Mouse (Mus musculus) stomach, embryonic 14.5 days (tissue): ENCODE results near the gene Rgs9bp. TPM values are rescaled to one million over a fixed set of nuclear protein-coding genes. Genes with fewer than 3 reads are reported as not detected.

ENCODE experiments used
- ATAC-seq: fragments of 200-750 bp; cut with Nextera tagmentation; 2 replicates; pipeline ENCODE4 v1.8.0; 2017; ENCODE audit warnings: low read depth, moderate TSS enrichment; ENCODE audit not compliant: insufficient number of reproducible peaks, insufficient read depth, low FRiP score
- H3K27ac ChIP-seq: fragments of 300-500 bp; sonication (generic); 2 replicates; pipeline ENCODE4 v1.5.1; 2014; ENCODE audit warnings: mild to moderate bottlenecking, low read length, moderate library complexity, mixed read lengths
- H3K27me3 ChIP-seq: fragments of 300-500 bp; sonication (generic); 2 replicates; pipeline ENCODE4 v1.6.1; 2014; ENCODE audit warnings: low read length, control low read depth, mixed read lengths; ENCODE audit not compliant: control insufficient read depth, insufficient read depth
- H3K36me3 ChIP-seq: fragments of 300-500 bp; sonication (generic); 2 replicates; pipeline ENCODE4 v1.6.1; 2014; ENCODE audit warnings: mild to moderate bottlenecking, control low read depth, low read length, moderate library complexity, mixed read lengths; ENCODE audit not compliant: control insufficient read depth, insufficient read depth
- H3K4me1 ChIP-seq: fragments of 300-500 bp; sonication (generic); 2 replicates; pipeline ENCODE4 v1.6.1; 2014; ENCODE audit warnings: low read length, control low read depth, mixed read lengths; ENCODE audit not compliant: control insufficient read depth, insufficient read depth
- H3K4me2 ChIP-seq: fragments of 300-500 bp; sonication (generic); replicated peaks from 2 replicates; pipeline ENCODE4 v1.6.1; 2014; ENCODE audit warnings: low read depth, low read length, control low read depth
- H3K4me3 ChIP-seq: fragments of 300-500 bp; sonication (generic); 2 replicates; pipeline ENCODE4 v1.5.1; 2014; ENCODE audit warnings: low read depth, low read length, control low read depth
- H3K9ac ChIP-seq: fragments of 300-500 bp; sonication (generic); replicated peaks from 2 replicates; pipeline ENCODE4 v1.6.1; 2014; ENCODE audit warnings: low read depth, mild to moderate bottlenecking, control low read depth, low read length, moderate library complexity, mixed read lengths
- H3K9me3 ChIP-seq: fragments of 300-500 bp; sonication (generic); 2 replicates; pipeline ENCODE4 v1.6.1; 2016; ENCODE audit warnings: low read depth, low read length, control low read depth; ENCODE audit not compliant: control insufficient read depth
- WGBS: fragments of 180-500 bp; shearing (Covaris S2); extraction: QIAGEN DNeasy Blood & Tissue Kit; methylation state at CpG from one replicate; pipeline ENCODE4 v1.1.7; 2014; 5-methylcytosine and 5-hydroxymethylcytosine counted together
- polyA plus RNA-seq: library from polyadenylated mRNA; unstranded; fragments of >200 nt; fragmentation: Nextera tagmentation; extraction: Ambion mirVana; gene quantifications from 2 replicates; pipeline ENCODE4 v1.2.1, GENCODE M21; 2014

The Rgs9bp gene
- polyA plus RNA-seq, 1 experiment from 2014 or later, result 0.25 TPM

DNA sequence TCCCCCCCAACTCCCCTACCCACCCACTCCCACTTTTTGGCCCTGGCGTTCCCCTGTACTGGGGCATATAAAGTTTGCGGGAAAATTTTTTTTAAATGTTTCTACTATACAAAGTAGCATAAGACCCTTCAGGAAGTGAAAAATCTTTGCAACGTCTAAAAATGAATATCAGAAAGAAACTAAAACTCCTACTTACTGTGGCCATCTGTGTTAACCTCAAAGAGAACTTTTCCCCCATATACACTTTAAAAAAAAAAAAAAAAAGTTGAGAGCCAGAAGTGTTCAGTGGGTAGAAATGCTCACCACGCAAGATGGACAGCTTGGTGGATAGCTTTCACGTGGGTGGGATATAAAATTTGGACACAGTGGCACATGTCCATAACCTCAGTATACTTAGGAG lies 17.4 kb upstream of the Rgs9bp start:
- no peaks in the 10 kb centered on the region for H3K4me1 ChIP-seq
- no peak overlapping the region for H3K27ac ChIP-seq
- peaks cover 26% of the 10 kb centered on the region; the same call in 1 of the 2 replicates for H3K36me3 ChIP-seq
- no peak overlapping the region for H3K4me2 ChIP-seq
- H3K9me3 ChIP-seq, result no peaks in the 10 kb centered on the region
- 92% methylated on average over 5 of the region's 5 CpGs for WGBS
- no peak overlapping the region for H3K9ac ChIP-seq
- no peak overlapping the region for H3K4me3 ChIP-seq
- H3K27me3 ChIP-seq, result no peaks in the 10 kb centered on the region
- no peak for ATAC-seq

DNA sequence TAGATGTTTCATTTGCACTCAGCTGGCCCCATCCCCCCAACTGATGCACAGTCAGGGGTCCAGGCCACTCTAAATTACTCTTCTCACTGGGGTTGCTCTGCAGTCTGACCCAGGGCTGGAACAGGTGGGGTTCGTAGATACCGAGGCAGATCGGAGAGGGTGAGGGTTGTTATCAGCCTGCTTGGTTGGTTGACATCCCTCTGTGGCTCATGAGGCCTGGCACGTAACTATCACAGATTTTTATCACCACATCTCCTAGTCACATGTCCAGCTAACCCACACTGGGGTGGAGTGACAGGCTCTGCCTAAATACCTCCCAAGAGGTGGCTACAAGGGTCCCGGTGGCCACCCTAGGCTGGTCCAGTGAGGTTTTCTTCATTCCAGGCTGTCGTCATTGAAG lies 15.7 kb upstream of the Rgs9bp start:
- H3K4me3 ChIP-seq, result no peak overlapping the region
- no peaks in the 10 kb centered on the region for H3K27me3 ChIP-seq
- 88% methylated on average over 6 of the region's 6 CpGs for WGBS
- H3K27ac ChIP-seq, result no peak overlapping the region
- H3K9ac ChIP-seq, result no peak overlapping the region
- no peaks in the 10 kb centered on the region for H3K9me3 ChIP-seq
- no peaks in the 10 kb centered on the region for H3K4me1 ChIP-seq
- no peak overlapping the region for H3K4me2 ChIP-seq
- H3K36me3 ChIP-seq, result peaks cover 23% of the 10 kb centered on the region; the same call in 1 of the 2 replicates
- no peak for ATAC-seq

DNA sequence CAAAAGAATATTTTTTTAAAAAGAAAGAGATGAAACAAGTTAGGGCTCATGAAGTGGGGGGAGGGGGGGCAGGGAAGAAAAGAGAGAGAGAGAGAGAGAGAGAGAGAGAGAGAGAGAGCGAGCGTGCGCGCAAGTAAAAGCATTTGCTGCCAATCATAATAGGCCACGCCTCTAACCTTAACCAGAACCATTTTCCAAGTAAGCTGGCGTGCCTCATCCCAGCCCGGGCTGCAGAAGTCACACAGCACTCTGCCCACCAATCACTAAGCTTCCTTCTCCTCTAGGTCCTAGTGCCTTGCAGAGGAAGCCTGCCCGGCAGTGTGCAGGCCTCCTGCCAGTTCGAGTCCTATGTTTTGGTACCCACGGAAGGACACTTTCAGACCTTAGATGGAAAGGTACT lies 14.6 kb upstream of the Rgs9bp start:
- ATAC-seq, result no peak

DNA sequence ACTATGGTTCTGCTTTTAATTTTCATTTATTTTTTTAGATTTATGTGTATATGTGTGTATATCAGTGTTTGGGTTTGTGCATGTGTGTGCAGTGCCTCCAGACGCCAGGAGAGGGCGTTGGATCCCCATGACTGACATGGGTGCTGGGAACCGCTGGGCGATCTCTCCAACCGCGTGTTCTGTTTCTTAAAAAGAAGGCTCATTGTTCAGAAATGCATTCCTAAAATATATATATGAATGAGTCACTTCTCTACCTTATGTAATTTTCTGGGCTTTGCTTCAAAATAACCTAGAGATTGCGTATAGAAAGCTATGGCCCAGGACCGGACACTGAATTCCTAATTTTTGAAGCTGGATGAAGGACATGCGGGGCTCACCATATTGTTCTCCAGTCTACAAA lies 14.1 kb upstream of the Rgs9bp start:
- peaks cover 29% of the 10 kb centered on the region; the same call in 1 of the 2 replicates for H3K36me3 ChIP-seq
- H3K4me2 ChIP-seq, result no peak overlapping the region
- 87% methylated on average over 9 of the region's 9 CpGs for WGBS

More for the DNA sequence above, 14.6 kb upstream of the Rgs9bp start:
- Histone ChIP-seq H3K9me3 (no peaks in the 10 kb centered on the region), H3K36me3 (peaks cover 32% of the 10 kb centered on the region; the same call in 1 of the 2 replicates), H3K9ac (no peak overlapping the region), H3K4me1 (no peaks in the 10 kb centered on the region), H3K27ac (no peak overlapping the region), H3K4me2 (no peak overlapping the region), H3K27me3 (no peaks in the 10 kb centered on the region), H3K4me3 (no peak overlapping the region)
- 87% methylated on average over 8 of the region's 10 CpGs for WGBS

DNA sequence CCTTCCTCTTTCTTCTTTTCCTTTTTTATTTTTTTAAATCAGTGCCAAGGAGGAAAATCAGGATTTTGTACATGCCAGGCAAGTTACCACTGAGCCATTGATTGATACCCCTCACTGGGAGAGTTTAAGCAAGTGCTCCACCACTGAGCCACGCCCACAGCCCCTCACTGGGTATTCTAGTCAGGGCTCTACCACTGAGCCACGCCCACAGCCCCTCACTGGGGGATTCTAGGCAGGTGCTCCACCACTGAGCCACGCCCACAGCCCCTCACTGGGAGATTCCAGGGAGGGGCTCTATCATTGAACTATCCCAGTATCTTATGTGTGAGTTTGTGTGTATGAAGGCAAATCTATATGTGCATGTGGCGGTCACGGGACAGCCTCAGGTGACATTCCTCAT lies 8.9 kb upstream of the Rgs9bp start:
- H3K4me2 ChIP-seq, result no peak overlapping the region
- no peak overlapping the region for H3K9ac ChIP-seq
- no peak for ATAC-seq
- peaks cover 22% of the 10 kb centered on the region for H3K36me3 ChIP-seq
- 91% methylated on average over 5 of the region's 5 CpGs for WGBS
- H3K27ac ChIP-seq, result no peak overlapping the region
- H3K27me3 ChIP-seq, result no peaks in the 10 kb centered on the region
- H3K4me1 ChIP-seq, result no peaks in the 10 kb centered on the region
- no peak overlapping the region for H3K4me3 ChIP-seq
- H3K9me3 ChIP-seq, result no peaks in the 10 kb centered on the region

More for the DNA sequence above, 14.1 kb upstream of the Rgs9bp start:
- Histone ChIP-seq H3K4me3 (no peak overlapping the region), H3K4me1 (no peaks in the 10 kb centered on the region), H3K27me3 (no peaks in the 10 kb centered on the region), H3K9ac (no peak overlapping the region), H3K9me3 (no peaks in the 10 kb centered on the region), H3K27ac (no peak overlapping the region)
- no peak for ATAC-seq

DNA sequence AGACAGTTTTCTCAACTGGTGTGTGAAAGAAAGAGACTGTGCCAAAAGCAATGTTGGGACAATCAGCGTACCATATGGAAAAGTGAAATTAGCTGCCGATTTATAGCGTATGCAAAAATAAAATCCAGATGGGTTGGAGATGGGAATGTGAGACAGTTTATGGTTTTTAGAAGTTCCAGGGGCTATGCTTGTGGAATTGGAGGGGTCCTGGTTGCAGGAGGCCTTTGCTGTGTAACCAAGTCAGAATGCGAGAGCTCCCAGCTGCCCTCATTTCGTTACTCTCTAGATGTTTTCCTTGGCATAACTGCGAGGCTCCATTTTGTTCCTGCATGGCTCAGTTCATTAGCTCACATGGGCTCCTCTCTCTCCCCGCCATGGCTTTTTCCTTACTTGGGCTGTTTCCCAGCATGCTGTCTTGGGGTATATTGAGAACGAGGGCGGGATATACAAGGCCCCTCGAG lies 5.4 kb upstream of the Rgs9bp start:
- H3K4me3 ChIP-seq, result no peak overlapping the region
- H3K36me3 ChIP-seq, result peaks cover 17% of the 10 kb centered on the region
- ATAC-seq, result no peak
- no peak overlapping the region for H3K4me2 ChIP-seq
- WGBS, result 86% methylated on average over 10 of the region's 10 CpGs
- no peaks in the 10 kb centered on the region for H3K9me3 ChIP-seq
- no peak overlapping the region for H3K27ac ChIP-seq
- no peak overlapping the region for H3K9ac ChIP-seq
- peaks cover 14% of the 10 kb centered on the region for H3K4me1 ChIP-seq
- H3K27me3 ChIP-seq, result no peaks in the 10 kb centered on the region

DNA sequence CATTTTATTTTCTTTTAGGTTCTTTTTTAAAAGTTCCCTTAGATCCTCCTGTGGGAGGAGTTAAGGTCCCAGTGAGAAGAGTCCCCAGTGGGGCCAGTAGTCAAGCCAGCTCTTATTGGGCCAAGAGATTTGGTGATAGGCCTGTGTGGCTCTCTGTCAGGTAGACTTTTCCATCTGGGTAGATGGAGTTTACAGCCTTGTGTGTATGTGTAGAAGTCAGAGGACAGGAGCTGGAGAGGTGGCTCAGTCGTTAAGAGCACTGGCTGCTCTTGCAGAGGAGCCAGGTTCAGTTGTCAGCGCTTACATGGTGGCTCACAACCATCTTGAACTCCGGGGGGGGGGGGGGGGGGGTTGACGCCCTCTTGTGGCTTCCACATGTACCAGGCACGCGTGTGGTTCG lies 4.1 kb upstream of the Rgs9bp start:
- no peak for ATAC-seq
- 85% methylated on average over 5 of the region's 7 CpGs for WGBS

DNA sequence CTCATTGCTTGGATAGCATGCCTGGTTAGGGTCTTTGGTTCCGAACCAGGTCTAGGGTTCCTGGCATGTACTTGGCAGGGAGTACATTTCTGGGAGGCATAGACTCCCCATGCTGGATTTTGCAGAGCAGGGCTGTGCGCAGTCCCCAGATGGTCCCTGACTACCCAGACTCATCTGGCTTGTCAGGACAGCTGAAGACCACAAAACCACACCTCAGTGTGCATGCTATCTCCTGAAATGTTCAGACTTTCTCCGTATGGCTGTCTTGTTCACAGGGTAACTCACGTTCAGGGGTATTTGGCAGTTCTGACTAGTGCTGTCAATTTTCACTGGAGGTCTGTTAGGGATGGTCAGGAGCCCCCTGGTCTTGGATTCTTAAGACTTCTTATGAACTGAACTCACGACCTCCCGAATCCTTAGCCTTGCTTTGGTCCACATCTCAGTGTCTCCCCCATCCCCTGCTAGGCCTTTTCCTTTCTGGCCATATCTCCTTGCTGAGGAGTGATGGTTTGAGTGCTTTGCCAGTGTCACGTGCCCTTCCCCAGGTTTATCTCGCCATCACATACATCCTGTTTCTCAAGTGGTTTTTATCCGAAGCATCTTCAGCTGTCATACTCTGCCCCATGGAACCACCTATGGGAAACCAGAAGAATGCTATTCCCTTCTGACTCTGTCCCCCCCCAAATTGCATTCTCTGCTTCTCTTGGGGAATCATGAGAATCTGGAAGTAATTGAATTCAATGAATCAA lies 3.5 kb upstream of the Rgs9bp start:
- H3K9me3 ChIP-seq, result no peaks in the 10 kb centered on the region
- H3K4me3 ChIP-seq, result no peak overlapping the region
- WGBS, result 79% methylated on average over 9 of the region's 9 CpGs
- no peak for ATAC-seq
- H3K4me1 ChIP-seq, result peaks cover 20% of the 10 kb centered on the region
- H3K27ac ChIP-seq, result no peak overlapping the region
- no peak overlapping the region for H3K4me2 ChIP-seq
- peaks cover 8% of the 10 kb centered on the region for H3K27me3 ChIP-seq
- peaks cover 9% of the 10 kb centered on the region for H3K36me3 ChIP-seq
- H3K9ac ChIP-seq, result no peak overlapping the region

More for the DNA sequence above, 4.1 kb upstream of the Rgs9bp start:
- Histone ChIP-seq H3K27ac (no peak overlapping the region), H3K9ac (no peak overlapping the region), H3K36me3 (peaks cover 12% of the 10 kb centered on the region), H3K4me3 (no peak overlapping the region), H3K4me2 (no peak overlapping the region), H3K9me3 (no peaks in the 10 kb centered on the region), H3K27me3 (peaks cover 2% of the 10 kb centered on the region), H3K4me1 (peaks cover 14% of the 10 kb centered on the region)
